Mouse (Mus musculus): ENCODE data around the gene Aars2.

Gene Aars2

DNA sequence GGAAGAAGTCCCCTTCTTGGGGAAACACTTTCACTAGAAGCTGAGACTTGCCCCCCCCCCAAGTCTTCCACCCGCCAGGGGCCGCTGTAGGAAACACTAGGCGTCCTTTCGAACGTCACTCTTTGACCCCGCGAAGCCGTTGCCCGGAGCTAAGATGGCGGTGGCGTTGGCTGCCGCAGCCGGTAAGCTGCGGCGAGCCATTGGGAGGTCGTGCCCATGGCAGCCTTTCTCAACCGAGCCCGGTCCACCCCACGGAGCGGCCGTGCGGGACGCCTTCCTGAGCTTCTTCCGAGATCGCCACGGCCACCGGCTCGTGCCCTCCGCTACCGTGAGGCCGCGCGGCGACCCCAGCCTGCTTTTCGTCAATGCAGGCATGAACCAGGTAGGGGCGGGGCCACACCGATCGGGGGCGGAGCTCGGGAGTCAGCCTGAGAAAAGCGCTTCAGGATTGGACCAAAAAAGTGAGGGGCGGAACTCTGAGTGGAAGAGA is at the start of gene Aars2:
Gene Aars2, plus strand, starts transcription at position 142 of the 490 bp plus-strand sequence.
- CTCF ChIA-PET: interaction anchor here (0.8 kb wide), 1 partner anchor 10 kb away, joined by 3 read pairs; no protein-coding TSS in a partner anchor

GRCm38 (mm10) chr17:45457487-45457886 is 49.2 kb upstream of the Aars2 start:
- CTCF ChIA-PET: no interaction called here

DNA sequence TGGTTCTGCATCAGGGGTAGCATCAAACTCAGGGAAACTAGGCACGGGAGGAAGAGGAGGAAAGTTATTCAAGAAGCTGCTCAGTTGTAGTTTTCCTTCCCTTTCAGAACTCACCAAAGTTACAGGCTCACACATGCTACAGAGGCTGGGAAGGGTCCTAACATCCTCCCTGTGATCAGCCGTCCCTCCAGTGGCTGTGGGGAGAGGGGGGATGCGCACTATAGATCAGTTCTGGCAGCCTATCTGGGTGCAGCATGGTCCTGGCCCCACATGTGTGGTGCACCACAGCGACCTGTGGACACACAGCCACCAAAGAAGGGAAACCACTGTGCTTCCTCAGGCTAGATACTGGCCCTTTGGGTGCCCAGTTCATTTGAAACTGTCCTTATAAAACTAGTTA is 48.1 kb upstream of the Aars2 start:
- CTCF ChIA-PET: no interaction called here

GRCm38 (mm10) chr17:45459062-45459461 is 47.6 kb upstream of the Aars2 start:
- CTCF ChIA-PET: no interaction called here

- CTCF ChIA-PET: no interaction called here
Measured at GRCm38 (mm10) chr17:45462506-45462905, 44.1 kb upstream of the Aars2 start.

DNA sequence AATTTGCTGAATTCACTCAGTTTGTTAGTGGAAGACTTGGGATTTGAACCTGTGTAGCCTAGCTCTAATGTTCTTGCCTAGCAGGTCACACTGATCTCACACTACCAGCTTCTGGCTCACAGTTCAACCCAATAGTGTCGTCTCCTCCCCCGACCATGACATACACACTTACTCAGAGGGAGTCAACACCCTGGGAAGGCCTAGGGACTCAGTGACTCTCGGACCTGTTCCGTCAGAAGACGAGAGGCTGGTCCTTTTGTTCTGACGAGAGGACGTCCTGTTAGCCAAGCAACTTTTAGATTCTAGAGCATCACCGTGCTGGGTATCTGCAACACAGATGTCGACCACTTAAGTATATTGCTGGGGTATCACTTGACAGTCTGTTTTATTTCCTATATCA is 42.4 kb upstream of the Aars2 start:
- CTCF ChIA-PET: no interaction called here

DNA sequence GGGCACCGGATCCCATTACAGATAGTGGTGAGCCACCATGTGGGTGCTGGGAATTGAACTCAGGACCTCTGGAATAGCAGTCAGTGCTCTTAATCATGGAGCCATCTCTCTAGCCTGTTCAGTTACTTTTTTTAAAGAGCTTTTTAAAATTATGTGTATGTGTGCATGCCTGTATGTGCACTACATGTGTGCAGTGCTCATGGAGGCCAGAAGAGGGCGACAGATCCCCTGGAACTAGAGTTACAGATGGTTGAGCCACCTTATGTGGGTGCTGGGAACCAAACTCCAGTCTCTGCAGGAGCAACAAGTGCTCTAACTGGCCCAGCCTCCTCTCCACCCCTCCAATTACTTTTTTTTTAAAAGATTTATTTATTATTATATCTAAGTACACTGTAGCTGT is 39.9 kb upstream of the Aars2 start:
- CTCF ChIA-PET: no interaction called here

DNA sequence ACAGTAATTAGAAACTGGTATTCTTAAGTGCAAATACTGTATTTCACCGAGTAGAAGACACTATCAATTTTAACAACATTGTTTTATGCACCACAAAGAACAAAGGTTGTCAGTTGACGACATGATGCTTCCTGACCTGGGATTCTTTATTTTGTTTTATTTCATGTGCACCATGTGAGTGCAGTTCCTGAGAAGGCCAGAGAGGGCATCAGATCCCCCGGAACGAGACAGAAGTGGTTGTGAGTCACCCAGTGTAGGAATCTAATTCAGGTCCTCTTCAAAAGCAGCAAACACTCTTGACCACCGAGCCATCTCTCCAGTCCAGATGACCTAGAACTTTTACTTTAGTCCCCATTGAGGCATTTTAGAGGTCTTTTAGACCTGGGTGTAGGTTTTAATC is 38.3 kb upstream of the Aars2 start:
- CTCF ChIA-PET: no interaction called here

DNA sequence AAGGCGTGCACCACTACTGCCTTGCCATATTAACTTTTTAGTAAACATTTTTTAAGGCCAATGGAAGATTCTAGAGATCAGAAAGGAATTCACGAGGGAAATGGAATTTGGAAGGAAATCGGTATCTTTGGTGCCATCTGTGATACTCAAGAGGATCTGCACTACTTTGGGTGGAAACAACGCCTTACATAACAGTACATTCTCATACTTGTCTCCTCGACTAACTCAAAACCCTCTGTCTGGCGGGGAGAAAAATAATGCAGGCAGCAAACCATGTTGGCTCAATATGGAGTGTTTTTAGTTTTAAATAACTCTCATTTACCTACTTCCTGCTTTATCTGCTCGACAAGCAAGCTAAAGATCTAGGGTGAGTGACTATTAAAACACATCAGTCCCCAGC is 35.9 kb upstream of the Aars2 start:
- CTCF ChIA-PET: no interaction called here

GRCm38 (mm10) chr17:45473667-45474066 is 33.0 kb upstream of the Aars2 start:
- CTCF ChIA-PET: no interaction called here

GRCm38 (mm10) chr17:45474146-45474545 is 32.5 kb upstream of the Aars2 start:
- CTCF ChIA-PET: no interaction called here

- CTCF ChIA-PET: interaction anchor here (0.5 kb wide), 1 partner anchor 675 kb away, joined by 6 read pairs; no protein-coding TSS in a partner anchor
Measured at GRCm38 (mm10) chr17:45474669-45475465, 31.8 kb upstream of the Aars2 start, which contains the start of gene Spats1. Gene Spats1, minus strand, starts transcription at chr17:45475415.

GRCm38 (mm10) chr17:45478234-45478825 is 28.3 kb upstream of the Aars2 start:
- CTCF ChIA-PET: interaction anchor here (0.6 to 1.2 kb wide), 6 partner anchors 9 to 1127 kb away, joined by 3 to 4 read pairs (median 3); no protein-coding TSS in a partner anchor

GRCm38 (mm10) chr17:45480429-45480828 is 26.2 kb upstream of the Aars2 start:
- CTCF ChIA-PET: interaction anchor here (0.6 kb wide), 1 partner anchor 74 kb away, joined by 11 read pairs; no protein-coding TSS in a partner anchor

- CTCF ChIA-PET: no interaction called here
Measured at GRCm38 (mm10) chr17:45485581-45485980, 21.1 kb upstream of the Aars2 start.

GRCm38 (mm10) chr17:45487216-45487615 is 19.4 kb upstream of the Aars2 start:
- CTCF ChIA-PET: no interaction called here

DNA sequence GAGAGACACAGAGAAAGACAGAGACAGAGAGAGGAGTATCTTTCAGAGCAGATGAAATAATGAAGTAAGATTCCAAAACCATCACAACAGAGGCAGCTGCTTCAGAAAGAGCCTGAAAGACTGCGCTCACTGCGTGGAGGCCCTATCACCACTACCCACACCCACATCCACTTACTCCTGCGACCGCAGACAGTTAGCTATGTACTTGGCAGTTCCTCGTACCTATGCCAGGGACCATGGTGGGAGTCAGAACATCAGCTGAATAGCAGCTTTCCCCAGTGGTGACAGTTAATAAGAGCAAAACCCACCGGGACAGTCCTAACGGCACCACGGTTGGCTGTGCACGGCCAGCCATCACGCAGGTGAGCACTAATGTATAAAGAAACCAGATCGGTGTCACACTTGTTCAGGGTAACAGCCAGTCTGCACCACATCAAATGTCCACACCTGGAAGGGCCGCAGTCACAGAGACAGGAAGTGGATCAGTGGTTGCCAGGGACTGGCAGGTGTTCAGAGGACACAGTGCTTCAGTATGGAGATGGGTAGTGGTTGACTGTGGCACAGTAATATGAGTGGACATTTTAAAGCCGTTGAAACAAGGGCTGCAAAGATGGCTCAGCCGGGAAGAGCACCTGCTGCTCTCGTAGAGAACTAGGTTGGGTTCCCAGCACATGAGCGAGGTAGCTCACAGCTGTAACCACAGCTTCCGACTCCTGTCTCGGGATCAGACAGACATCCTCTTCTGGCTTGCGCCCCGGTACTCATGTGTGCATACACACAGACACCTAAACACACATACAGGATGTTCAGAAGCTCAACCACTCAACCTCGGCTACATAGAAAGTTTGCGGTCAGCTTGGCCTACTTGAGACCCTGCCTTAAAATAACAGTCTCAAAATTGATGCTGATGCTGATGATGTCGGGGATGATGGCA is 18.1 kb upstream of the Aars2 start:
- CTCF ChIA-PET: no interaction called here

DNA sequence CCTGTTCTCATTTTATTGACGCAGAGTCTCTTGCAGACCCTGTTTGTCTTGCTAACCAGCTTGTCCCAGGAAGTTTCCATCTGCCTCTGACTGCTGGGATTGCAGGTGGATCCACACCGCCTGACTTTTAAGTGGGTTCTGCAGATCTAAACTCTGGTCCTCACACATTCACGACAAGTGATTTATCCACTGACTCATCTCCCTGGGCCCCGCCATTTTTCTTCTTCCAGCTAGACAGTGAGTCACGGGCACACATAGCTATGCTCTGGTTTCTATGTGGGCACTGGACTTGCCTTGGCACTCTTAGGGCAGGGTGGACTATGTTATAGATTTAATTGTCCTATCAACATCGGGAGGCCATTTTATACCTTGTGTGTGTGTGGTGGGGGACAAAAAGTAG is 16.9 kb upstream of the Aars2 start:
- CTCF ChIA-PET: no interaction called here

- CTCF ChIA-PET: interaction anchor here (0.6 kb wide), 1 partner anchor 20 kb away, joined by 5 read pairs; no protein-coding TSS in a partner anchor
Measured at GRCm38 (mm10) chr17:45490532-45491154, 16.0 kb upstream of the Aars2 start.

DNA sequence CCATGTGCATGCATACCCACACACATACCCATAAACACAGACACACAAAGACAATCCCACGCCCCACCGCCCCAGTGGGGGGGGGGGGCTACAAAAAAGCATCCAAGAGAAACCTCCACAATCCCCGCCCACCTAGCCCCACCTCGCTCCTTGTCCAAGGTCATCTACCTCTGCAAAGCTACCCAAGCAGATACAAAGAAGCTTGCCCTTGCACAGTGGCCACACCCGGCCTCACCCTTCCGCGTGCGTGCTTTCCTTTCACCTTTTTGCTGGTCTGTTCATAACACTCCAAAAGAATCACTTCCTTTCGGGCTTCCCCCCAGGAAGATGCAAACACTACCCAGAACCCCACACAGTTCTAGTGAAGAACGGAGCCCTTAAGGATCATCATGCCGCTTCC is 11.2 kb upstream of the Aars2 start:
- CTCF ChIA-PET: interaction anchor here (0.6 kb wide), 1 partner anchor 839 kb away, joined by 4 read pairs; no protein-coding TSS in a partner anchor

DNA sequence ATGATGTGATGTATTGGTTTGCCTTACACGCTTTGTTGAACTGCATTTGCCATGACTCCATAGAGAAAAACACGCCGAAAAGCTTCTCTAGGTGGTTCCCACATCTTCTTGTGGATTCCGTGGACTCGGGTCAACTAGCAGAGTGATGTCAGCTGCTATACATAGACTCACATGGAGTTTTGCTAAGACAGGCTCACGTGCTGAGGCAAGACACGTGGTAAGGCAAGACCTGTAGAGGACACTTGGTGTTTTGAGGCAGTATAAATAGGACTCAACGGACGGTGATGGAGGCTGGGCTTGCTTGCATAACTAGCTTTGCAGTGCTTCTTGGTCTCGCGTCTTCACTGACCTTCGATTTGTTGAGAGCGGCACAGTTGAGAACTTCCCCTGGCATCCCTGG is 8.2 kb upstream of the Aars2 start:
- CTCF ChIA-PET: interaction anchor here (1.4 kb wide), 1 partner anchor 50 kb away, joined by 3 read pairs; no protein-coding TSS in a partner anchor

All from spleen, embryonic (tissue).